ENCODE assay signal across 24 mouse cellular contexts in the genomic region with DNA sequence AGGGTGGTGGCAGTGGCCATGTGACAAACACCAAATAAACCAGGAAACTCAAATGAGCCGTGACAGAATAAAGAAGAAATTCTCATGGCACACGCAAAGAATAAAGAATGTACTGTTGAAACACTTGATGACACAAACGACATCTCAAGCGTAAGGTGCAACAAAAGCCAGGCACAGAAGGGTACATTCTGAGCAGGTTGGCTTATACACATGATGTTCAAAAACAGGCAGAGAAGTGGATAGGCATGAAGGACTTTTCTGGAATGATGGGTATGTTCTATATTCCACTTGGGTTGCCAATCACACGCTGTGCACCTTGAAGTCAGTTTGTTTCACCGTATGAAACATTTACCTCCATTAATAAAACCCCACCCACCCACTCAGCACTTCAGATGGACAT. TPM values are rescaled to one million over a fixed set of nuclear protein-coding genes. Genes with fewer than 3 reads are reported as not detected.
DNase-seq lines count a peak whose midpoint lies in the region; ATAC-seq and TF ChIP-seq lines count a peak whose summit lies in the region.
"Had no signal": no experiment of that assay in that cellular context is flagged by ENCODE, and none has a peak within 500 bp of the region (broad histone marks: within the 10 kb centered on the region; RNA-seq: fewer than 3 reads in every experiment).

No protein-coding gene starts in this region.

- no peak for TF ChIP-seq CTCF in lung, postnatal 0 days (IDR thresholded peaks at IDR 0.05)
- TF ChIP-seq CTCF in testis, adult 2 months (IDR thresholded peaks at IDR 0.05; ENCODE audit: control insufficient read depth, insufficient read depth, insufficient replicate concordance, low read depth, low read length), result no peak

- ATAC-seq in lung, postnatal 0 days, result peak; percentile 93
- ATAC-seq: activated CD4-positive, CD25-positive, alpha-beta regulatory T cell, adult 4 months; CD4-positive, CD25-positive, alpha-beta regulatory T cell, adult 4 months; forebrain, embryonic 13.5 days; forebrain, embryonic 15.5 days; Patski had no signal

- no peaks in the 10 kb centered on the region for H3K27me3 ChIP-seq in lung, postnatal 0 days (replicated peaks; ENCODE audit: insufficient read depth, low read length)
- no peaks in the 10 kb centered on the region for H3K27me3 ChIP-seq in testis, adult 2 months (ENCODE audit: control insufficient read depth, insufficient read depth, low read length)
- H3K27me3 ChIP-seq: CH12.LX; embryonic facial prominence, embryonic 12.5 days; forebrain, embryonic 13.5 days; forebrain, embryonic 15.5 days; Patski had no signal

- no peak overlapping the region for H3K9ac ChIP-seq in lung, postnatal 0 days (replicated peaks; ENCODE audit: low read depth)
- H3K9ac ChIP-seq: embryonic facial prominence, embryonic 12.5 days; forebrain, embryonic 13.5 days; forebrain, embryonic 15.5 days had no signal

- H3K9me3 ChIP-seq in lung, postnatal 0 days (ENCODE audit: low read length), result no peaks in the 10 kb centered on the region
- H3K9me3 ChIP-seq: embryonic facial prominence, embryonic 10.5 days; embryonic facial prominence, embryonic 12.5 days; forebrain, embryonic 13.5 days; forebrain, embryonic 15.5 days; G1E had no signal

- H3K4me3 ChIP-seq in lung, postnatal 0 days (ENCODE audit: low read depth, low read length), result no peak overlapping the region
- H3K4me3 ChIP-seq in testis, adult 2 months (ENCODE audit: control insufficient read depth, low read depth, low read length), result no peak overlapping the region
- H3K4me3 ChIP-seq: embryonic facial prominence, embryonic 10.5 days; embryonic facial prominence, embryonic 12.5 days; forebrain, embryonic 13.5 days; forebrain, embryonic 15.5 days had no signal

- H3K4me2 ChIP-seq in lung, postnatal 0 days (replicated peaks; ENCODE audit: low read depth, low read length), result no peak overlapping the region
- H3K4me2 ChIP-seq: embryonic facial prominence, embryonic 12.5 days; forebrain, embryonic 13.5 days; forebrain, embryonic 15.5 days had no signal

- TF ChIP-seq POLR2A in testis, adult 2 months (IDR thresholded peaks at IDR 0.05; ENCODE audit: control insufficient read depth, low read depth, low read length), result no peak

- DNase-seq in lung, postnatal 0 days (ENCODE audit: low spot score), result peak; percentile 57
- no peak for DNase-seq in lung, postnatal 4 days
- peak; percentile 24 for DNase-seq in lung, postnatal 25 days (ENCODE audit: low spot score)
- no peak for DNase-seq in lung, postnatal 10 days
- DNase-seq in testis, postnatal 14 days (ENCODE audit: low spot score), result no peak
- DNase-seq: adrenal gland, adult 8-10 months; adrenal gland, postnatal 14 days; adrenal gland, postnatal 36 days; B cell, adult 2 months; cerebellum, adult 11-12 months; cerebellum, adult 2 months; cerebellum, adult 9-10 months; cerebellum, postnatal 10 days; cerebellum, postnatal 25 days had no signal

- H3K27ac ChIP-seq in lung, postnatal 0 days (ENCODE audit: low read length), result no peak overlapping the region
- H3K27ac ChIP-seq in testis, adult 2 months (ENCODE audit: control insufficient read depth, insufficient read depth, low read depth, low read length), result peak overlapping the region; percentile 46; the same call in 1 of the 2 replicates
- H3K27ac ChIP-seq: embryonic facial prominence, embryonic 10.5 days; embryonic facial prominence, embryonic 12.5 days; forebrain, embryonic 13.5 days; forebrain, embryonic 15.5 days had no signal

- peak; percentile 98 for TF ChIP-seq EP300 in lung, postnatal 0 days (IDR thresholded peaks at IDR 0.05)

- no peaks in the 10 kb centered on the region for H3K36me3 ChIP-seq in lung, postnatal 0 days (ENCODE audit: insufficient read depth, low read length)
- no peaks in the 10 kb centered on the region for H3K36me3 ChIP-seq in testis, adult 2 months (ENCODE audit: control insufficient read depth, insufficient read depth, low read length)
- H3K36me3 ChIP-seq: embryonic facial prominence, embryonic 10.5 days; embryonic facial prominence, embryonic 12.5 days; forebrain, embryonic 15.5 days; G1E had no signal

- 57% methylated on average over 6 of the region's 6 CpGs for WGBS in lung, postnatal 0 days

- H3K4me1 ChIP-seq in lung, postnatal 0 days (ENCODE audit: insufficient read depth, low read depth, low read length), result no peaks in the 10 kb centered on the region
- no peaks in the 10 kb centered on the region for H3K4me1 ChIP-seq in testis, adult 2 months (ENCODE audit: control insufficient read depth, insufficient read depth, low read length)

RNA-seq across cellular contexts. Expression of a gene that starts 5.3 kb away (rescaled TPM):
- 0.10 and 0.17 TPM in 2 replicates for polyA plus RNA-seq in lung, postnatal 0 days (2015; fragmentation: Nextera tagmentation; extraction: Ambion mirVana)
- polyA plus RNA-seq in testis, adult 2 months (2012; rRNA removed), result 91.8 and 114 TPM in 2 replicates

RNA-seq across cellular contexts. Expression of a gene that starts 42.3 kb away (rescaled TPM):
- 15.2 and 17.7 TPM in 2 replicates for polyA plus RNA-seq in lung, postnatal 0 days (2015; fragmentation: Nextera tagmentation; extraction: Ambion mirVana)
- 129 and 142 TPM in 2 replicates for polyA plus RNA-seq in testis, adult 2 months (2012; rRNA removed)
- polyA plus RNA-seq: G1E had no signal

Comparison
In these comparisons a context has a peak if more than half of its experiments do, and no peak if none do; other contexts are left out.
1. DNase-seq: peak in lung, postnatal 0 days (single experiment) and lung, postnatal 25 days (single experiment); none in lung, postnatal 4 days (0 of 2), lung, postnatal 10 days (single experiment) and testis, postnatal 14 days (single experiment).
2. RNA of a gene that starts 5.3 kb away (polyA plus RNA-seq): 91.8 to 114 TPM in testis, adult 2 months; 0.10 to 0.17 TPM in lung, postnatal 0 days; every median in the first group is over 10 times any median in the second.